Mouse (Mus musculus) layer of hippocampus, adult 18-20 months (tissue): ENCODE results near the gene Sytl4. TPM values are rescaled to one million over a fixed set of nuclear protein-coding genes. Genes with fewer than 3 reads are reported as not detected.

Experiments used
- DNase-seq, 2 experiments: peaks; one replicate each; pipeline ENCODE4 v3.0.0; 2022; ENCODE audit warnings: low spot score in 2 of 2
- long read RNA-seq: library from polyadenylated mRNA; stranded (forward); transcript quantifications from one replicate; pipeline ENCODE4 v2.0.0, GENCODE M21; 2021
- total RNA-seq, 2 experiments: library from RNA; stranded (reverse); gene quantifications; 2 replicates each; pipeline ENCODE4 v1.2.3; 2021

Gene Sytl4
- 1 to 10 TPM; 1.1 to 1.7 TPM for total RNA-seq
- long read RNA-seq, partial matches to known transcripts: 1 of 4 reads
- long read RNA-seq, other reads (novel, unspliced or antisense): 2 of 4 reads

GRCm38 (mm10) chrX:133981231-133982002 lies at the start of gene Sytl4:
Gene Sytl4 (minus strand): TSS chrX:133981812.
- no peak for DNase-seq

GRCm38 (mm10) chrX:134020664-134021063 lies 39.1 kb upstream of the Sytl4 start:
- no peak for DNase-seq

DNA sequence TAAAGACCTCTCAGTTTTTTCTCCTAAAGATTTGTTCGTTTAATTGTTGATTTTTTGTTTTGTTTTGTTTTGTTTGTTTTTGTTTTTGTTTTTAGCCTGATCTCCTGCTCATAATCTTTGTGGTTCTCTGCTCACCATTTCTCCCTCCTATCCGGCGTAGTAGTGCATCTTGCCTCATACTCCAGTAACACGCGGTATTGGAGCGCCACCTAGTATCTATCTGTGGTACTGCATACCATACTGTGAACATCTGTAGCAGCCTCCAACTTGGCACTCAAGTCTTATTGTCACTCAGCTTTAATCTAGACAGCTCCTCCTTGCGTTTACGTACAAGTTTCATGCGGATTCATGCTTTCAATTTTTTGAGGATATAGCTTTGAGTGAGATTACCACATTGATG lies 37.4 kb upstream of the Sytl4 start:
- DNase-seq: peak; percentile 44 to 86

DNA sequence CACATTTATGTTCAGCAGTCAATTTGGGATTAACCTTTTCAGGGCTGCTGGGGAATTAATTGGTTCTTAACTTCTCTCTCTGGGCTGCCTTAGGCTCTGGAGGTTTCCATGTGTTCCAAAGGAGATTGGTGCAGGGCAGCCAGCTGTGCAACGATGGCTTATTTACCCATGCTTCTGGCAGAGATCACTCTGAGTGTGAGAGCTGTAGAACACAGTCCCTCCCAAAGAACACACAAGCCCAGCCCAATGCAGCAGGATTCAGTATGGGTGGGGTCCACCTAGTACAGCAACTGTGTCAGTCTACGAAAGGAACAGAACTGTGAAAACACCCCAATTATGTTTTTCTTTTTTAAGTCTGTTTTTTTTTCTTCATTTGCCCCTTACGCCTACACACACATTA lies 14.3 kb upstream of the Sytl4 start:
- no peak for DNase-seq

GRCm38 (mm10) chrX:133964615-133965014 lies 17.0 kb downstream of the Sytl4 start:
- DNase-seq: no peak

GRCm38 (mm10) chrX:133960617-133961016 lies 21.0 kb downstream of the Sytl4 start:
- no peak for DNase-seq

DNA sequence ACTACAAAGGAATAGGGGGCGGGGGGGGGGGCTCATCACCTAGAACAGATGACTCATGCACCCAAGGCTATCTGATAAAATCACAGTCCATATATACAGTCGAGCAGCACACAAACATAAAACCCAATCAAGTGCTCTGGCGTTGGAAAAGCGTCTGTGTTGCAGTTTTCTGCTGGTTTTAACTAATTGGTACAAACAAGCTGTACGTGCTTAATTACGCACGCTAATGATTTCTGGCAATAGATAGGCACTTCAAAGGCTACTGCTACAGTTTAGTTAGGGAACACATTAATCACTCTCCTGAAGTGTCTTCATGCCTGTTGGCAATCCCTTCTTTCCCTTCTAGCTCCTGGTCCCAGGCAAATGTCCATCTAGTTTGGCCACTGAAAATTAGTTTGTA lies 27.0 kb downstream of the Sytl4 start:
- DNase-seq: no peak

- peak; percentile 6 to 66 for DNase-seq
Measured at GRCm38 (mm10) chrX:133947427-133947826, 34.2 kb downstream of the Sytl4 start.

- DNase-seq: no peak
Measured at GRCm38 (mm10) chrX:133939561-133939960, 42.1 kb downstream of the Sytl4 start.

DNA sequence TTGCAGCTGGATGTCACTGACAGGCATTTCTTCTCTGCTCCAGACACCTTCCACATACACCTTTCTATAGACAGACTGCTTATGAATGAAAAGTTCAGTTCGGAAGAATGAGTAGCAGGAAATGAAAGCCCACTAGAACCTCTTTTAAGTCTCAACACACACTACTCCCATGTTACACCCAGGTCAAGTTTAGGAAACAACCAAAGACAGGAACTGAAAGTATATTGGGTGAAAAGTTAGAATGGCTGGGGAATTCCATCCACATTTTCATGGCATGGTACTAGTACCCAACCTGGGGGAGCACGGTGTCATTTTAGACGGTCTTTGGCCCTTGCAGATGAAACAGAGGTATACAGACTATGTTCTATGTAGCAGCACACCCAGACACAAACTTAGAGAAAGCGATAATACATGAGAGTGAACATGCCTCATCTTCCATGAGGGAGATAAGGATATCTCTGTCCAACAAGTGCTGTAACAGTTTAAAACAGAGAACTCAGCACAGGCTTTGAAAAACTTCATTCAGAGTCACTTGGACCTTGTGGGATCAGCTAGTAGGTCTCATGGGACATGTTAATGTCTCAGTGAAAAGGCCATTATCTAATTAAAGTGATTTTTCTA lies 44.9 kb downstream of the Sytl4 start:
- no peak for DNase-seq

- peak in 1 of 2 experiments; percentile 61 for DNase-seq
Measured at GRCm38 (mm10) chrX:133931302-133932013, 50.2 kb downstream of the Sytl4 start.

GRCm38 (mm10) chrX:133926760-133927159 lies 54.9 kb downstream of the Sytl4 start:
- DNase-seq: no peak

DNA sequence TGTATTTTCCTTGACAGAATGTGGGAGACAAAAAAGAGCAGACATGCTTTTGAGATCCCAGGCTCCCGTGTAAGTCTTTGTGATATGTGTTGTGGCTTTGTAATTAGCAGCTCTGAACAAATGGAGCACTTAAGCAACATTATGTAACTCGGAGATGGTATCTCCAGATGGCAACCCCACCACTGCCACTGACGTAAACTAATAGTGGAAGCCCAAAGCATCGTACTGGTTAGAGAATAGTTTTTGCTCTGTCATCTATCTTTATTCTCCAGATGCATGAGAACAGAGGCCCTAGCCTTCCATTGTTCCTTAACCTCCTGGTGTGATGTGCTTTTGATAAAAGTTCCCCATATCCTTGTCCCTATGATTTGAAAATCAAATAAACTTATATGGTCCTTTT lies 60.4 kb downstream of the Sytl4 start:
- DNase-seq: peak in 1 of 2 experiments; percentile 9

- DNase-seq: no peak
Measured at GRCm38 (mm10) chrX:133914219-133914618, 67.4 kb downstream of the Sytl4 start.

- DNase-seq: no peak
Measured at GRCm38 (mm10) chrX:133913006-133913405, 68.6 kb downstream of the Sytl4 start.

DNA sequence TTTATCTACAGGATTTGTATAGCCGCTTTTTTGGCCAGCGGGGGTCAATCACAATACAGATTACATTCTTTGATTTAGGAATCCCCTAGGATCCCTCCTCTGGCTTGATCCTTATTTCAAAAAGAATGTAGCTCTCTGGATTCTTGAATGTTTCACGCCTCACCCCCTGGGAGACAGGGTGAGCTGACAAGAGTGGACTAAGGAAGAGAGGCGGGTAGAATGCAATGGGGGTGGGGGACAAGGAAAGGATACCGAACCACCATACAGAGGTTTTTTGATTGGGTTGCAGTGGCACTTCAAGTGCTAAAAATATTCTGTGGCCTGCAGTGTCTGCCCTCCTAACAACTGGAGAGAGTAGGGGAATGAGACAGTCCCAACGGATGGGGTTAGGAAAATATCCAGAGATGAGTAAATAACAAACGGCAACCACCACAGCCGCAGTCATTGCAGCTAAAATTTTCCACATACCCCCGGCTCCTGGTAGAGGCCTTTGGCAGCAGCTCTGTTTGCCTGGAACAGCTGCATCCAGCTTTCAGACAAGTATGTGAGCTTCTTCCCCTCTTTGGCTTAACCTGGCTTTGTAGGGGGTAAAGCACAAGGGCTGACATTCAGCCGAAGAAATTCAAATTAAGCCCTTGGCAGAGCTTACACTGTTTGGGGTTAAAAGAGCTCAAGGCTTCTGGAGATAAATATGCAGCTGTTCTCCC lies 70.1 kb downstream of the Sytl4 start:
- no peak for DNase-seq

DNA sequence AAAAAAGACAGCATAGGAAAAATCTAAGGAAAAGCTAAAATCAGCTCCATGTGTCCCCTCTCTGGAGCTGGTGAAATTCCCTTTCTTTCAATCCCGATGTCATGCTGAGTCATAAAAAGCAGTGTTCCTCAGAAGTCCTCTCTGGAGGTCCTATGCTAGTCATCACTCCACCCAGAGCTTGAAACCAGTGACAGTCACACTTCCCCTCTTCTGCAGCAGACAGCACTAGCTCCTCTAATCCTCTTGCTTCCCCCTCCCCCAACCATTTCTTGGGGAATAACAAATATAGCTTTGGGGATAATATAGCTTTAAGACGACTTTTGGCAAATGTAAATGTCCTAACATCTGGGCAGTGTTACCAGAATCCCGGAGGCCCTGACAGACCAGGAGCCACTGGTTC lies 73.4 kb downstream of the Sytl4 start, which contains the start of gene Srpx2:
TSS of gene Srpx2 (plus strand) at position 166 of the 400 bp plus-strand sequence.
- DNase-seq: no peak

- peak; percentile 58 to 90 for DNase-seq
Measured at GRCm38 (mm10) chrX:133898014-133898542, 83.5 kb downstream of the Sytl4 start, which contains the start of gene Tspan6. Gene Tspan6 (minus strand): TSS chrX:133898429.

DNA sequence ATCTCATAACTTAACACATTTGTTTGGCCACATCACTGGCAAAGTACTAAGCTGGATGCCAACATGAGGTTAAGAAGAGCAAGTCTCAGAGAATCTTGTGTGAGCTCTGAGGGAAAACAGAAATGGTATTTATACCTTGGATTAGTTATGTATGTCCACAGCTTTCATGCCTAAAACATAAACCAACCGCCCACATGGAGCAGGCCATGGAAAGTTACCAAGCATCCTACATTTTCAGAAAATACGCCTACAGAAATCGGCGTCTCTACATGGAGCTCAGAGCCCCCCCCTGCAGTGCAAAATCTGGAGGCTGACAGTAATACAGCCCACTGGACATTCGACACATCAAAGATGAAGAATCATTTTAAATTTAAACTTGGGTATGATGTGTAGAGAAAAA lies 93.5 kb downstream of the Sytl4 start:
- no peak for DNase-seq

DNA sequence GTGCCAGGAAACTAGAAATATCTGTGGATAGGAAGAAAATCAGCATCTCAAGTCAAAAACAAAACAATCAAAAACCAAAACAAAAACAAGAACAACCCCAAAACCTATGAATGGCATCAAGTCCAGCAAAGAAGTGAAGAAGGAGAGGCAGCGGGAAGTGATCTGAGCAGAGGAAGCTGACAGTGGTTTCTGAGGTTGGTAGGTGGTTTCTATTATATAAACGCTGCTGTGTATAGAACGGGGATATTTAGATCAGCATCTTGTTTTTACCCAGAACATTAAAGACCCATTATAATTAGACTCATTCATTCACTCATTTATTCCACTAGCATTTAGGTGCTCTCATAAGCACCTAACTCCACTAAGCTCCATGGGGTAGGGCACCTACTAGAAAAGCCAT lies 94.3 kb downstream of the Sytl4 start:
- no peak for DNase-seq
